Mouse (Mus musculus): ENCODE measurements at regions not wholly inside any gene's neighbourhood (a gene's known extent, or its start where the extent isn't known, plus 50 kb on each side); places are given as distances from the start of the nearest gene placed in this dataset.

DNA sequence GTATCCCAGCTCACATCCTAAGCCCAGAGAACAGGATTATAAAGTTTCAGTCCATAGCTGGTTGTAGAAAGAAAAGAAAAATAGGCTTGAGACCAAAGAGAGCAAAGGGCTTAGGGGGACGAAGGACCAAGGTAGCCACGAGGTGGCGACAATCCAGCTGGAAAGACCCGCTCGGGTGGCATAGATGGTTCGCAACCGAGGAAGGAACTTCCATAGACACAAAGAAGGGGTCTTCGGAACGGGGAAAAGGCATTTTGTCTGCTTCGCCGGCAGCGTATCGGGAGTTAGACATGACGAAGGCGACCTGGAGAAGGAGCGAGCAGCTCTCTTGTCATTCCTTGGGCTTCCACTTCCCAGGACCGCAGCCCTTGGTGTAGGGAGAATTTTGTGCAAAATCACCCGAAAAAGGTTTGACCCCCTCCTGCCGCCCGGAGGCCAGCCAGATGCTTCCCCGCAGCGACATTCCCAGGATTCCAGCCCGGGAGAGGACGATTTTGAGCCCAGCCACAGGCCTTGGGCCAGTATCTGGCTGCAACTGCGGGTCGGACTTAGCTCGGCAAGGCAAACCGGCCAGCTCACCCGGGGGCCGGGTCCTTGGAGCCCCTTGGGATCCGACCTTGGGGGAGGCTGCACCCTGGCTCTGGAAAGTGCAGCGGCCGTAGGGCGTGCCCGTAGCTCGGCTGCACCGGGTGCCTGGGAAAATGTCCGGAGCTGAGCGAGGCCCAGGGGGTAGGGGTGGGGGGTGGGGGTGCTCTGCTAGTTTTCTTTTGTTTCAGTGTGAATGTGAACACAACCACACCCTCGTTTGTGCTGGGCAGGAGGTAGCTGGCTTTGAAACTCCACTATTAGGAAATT lies 184.5 kb upstream of the Foxn2 start:
- peak; percentile 64 for DNase-seq (ENCODE audit: low read depth, low spot score)

GRCm38 (mm10) chr17:88256599-88257544 lies 183.6 kb upstream of the Foxn2 start:
- no peak for DNase-seq (ENCODE audit: low read depth, low spot score)

DNA sequence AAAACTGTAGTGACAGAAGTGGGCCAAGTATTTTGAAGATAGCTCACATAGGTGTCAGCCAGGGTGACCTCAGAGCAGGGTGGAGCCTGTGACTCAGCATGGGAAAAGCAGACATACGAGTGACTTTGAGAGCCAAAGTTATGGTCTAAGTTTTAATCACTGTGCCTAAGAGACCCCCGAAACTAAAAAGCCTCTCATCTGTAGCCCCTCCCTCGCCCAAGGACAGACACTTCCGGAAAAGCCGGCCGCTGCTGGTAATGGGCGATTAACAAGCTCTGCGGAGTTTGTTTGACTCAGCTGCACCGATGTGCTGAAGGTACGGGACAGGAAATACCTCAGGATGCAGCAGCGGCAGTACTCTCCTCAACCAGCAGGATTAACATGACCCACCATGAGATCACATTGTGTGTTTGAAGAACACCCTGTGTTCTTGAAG lies 182.1 kb upstream of the Foxn2 start:
- DNase-seq (ENCODE audit: low read depth, low spot score): no peak

DNA sequence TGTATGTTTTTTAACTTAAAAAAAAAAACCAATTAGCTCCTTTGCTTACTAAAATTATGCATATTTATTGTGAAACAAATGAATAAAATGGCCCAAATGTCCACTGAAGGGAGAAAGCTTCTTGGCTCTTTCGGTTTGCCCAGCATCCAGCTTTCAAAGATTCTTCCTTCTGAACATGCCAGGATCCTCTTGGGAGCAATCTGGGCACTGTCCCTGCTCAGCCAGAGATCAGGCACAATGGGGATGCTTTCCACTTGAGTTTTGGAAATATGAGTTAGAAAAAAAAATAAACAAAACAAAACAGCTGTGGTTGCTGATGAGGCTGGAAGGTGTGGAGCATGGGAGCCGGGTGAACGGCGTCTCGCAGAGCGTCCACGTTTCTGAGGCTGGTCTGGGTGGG lies 180.3 kb upstream of the Foxn2 start:
- no peak for DNase-seq (ENCODE audit: low read depth, low spot score)

GRCm38 (mm10) chr17:88260826-88261225 lies 179.7 kb upstream of the Foxn2 start:
- no peak for DNase-seq (ENCODE audit: low read depth, low spot score)

DNA sequence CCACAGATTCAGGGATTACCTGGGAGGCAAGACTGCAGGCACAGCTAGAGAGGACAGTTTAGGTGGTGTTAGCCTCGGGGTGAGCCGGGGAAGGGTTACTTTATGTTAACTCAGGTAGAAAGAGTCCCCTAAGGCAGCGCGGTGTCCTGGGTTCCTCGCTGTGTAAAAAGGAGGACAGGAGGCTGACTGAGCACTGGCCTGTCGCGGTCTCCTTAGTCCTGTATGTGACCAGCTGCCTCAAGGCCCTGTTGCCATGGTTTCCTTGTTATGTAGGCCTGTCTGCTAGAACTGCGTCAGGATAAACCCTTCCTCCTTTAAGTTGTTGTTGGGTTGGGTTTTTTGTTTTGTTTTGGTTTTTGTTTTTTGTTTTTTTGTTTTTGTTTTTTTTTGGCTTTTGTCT lies 179.0 kb upstream of the Foxn2 start:
- DNase-seq (ENCODE audit: low read depth, low spot score): no peak

DNA sequence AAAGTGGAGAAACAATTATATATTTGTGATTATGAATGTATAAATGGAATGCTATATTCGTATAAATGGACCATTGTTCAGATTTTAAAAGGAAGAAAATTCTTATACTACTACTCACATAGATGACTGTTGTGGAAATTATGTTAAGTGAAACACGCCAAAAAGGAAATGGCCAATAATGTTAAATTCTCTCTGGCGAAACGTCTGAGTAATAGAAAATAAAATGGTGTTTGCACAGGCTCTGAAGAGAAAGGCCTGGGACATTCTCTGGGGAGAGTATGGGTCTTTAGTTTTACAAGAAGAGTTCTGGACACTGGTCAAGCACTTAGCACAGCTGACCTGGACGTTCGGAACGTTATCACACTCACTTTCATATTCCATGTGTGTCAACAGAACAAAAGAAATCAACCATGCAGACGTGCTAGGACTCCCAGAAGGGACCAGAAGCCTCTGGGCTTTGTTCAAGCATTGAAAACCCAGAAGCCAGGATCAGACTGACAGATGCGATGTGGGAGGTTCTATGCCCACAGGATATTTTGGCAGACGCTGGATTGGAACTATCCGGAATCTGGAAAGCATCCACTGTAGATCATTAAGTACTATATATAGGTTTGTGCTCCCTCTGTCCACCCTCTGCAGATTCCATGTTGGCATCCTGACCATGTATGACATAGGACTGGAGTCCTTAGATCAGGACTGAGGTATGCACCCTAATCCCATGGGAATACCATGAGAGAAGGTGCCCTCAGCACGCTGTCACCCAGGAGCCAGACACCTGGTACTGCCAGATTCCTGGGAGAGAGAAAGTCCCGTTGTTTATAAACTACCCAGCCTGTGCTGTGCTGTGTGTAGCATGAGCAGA lies 178.0 kb upstream of the Foxn2 start:
- no peak for DNase-seq (ENCODE audit: low read depth, low spot score)

GRCm38 (mm10) chr17:88265291-88265690 lies 175.2 kb upstream of the Foxn2 start:
- no peak for DNase-seq (ENCODE audit: low read depth, low spot score)

- no peak for DNase-seq (ENCODE audit: low read depth, low spot score)
Measured at GRCm38 (mm10) chr17:88268216-88268615, 172.3 kb upstream of the Foxn2 start.

DNA sequence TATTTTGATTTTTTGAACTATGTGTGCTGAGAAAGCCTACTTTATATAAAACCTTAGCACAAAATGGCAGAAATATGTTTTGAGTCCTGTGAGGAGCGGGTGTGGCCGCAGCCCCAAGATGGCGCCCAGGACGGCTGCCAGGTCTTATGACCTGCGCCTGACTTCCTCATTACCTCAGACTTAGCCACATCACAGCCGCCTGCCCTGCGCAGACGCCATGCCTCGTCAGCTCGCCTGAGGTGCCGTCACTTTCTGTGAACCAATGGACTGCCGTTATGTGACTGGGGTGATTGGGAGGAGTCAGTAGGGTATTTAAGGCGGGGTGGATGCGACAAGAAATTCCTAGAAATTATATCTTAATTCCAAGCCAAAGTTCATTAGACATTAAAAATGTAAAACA lies 171.7 kb upstream of the Foxn2 start:
- DNase-seq (ENCODE audit: low read depth, low spot score): no peak

DNA sequence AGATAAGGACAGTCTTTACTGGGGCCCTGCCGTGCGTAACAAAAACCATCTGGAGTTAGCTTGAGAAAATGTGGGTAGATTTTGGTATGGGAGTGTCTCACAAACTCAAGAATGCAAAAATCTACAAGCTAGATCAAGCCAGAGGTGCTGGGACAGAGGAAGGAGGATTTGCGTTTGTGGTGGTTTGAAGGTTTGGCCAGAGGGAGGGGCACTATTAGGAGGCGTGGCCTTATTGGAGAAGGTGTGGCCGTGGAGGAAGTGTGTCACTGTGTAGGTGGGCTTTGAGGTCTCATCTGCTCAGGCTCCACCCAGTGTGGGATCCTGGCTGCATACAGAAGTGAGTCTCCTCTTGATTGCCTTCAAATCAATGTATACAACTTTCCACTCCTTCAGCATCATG lies 169.6 kb upstream of the Foxn2 start:
- DNase-seq (ENCODE audit: low read depth, low spot score): no peak

- no peak for DNase-seq (ENCODE audit: low read depth, low spot score)
Measured at GRCm38 (mm10) chr17:88272161-88272560, 168.3 kb upstream of the Foxn2 start.

DNA sequence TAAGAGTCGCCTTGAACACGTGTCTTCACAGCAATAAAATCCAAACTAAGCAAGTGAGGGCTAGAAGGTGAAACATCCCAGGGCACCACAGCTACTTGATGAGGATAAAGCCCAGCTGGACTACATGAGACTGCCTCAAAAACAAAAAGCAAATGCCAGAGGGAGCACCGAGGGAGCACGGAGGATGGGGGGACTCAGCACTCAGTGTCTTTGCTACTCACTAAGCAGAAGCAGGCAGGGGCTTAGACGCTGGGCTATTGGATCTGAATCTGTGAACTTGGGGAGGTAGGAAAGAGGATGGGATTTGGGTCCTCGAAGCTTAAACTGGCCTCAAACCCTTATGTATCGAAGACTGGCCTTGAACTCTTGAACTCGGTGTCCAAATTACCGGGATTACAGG lies 167.0 kb upstream of the Foxn2 start:
- DNase-seq (ENCODE audit: low read depth, low spot score): no peak

GRCm38 (mm10) chr17:88274003-88274698 lies 166.4 kb upstream of the Foxn2 start:
- no peak for DNase-seq (ENCODE audit: low read depth, low spot score)

GRCm38 (mm10) chr17:88274720-88275433 lies 165.6 kb upstream of the Foxn2 start:
- no peak for DNase-seq (ENCODE audit: low read depth, low spot score)

DNA sequence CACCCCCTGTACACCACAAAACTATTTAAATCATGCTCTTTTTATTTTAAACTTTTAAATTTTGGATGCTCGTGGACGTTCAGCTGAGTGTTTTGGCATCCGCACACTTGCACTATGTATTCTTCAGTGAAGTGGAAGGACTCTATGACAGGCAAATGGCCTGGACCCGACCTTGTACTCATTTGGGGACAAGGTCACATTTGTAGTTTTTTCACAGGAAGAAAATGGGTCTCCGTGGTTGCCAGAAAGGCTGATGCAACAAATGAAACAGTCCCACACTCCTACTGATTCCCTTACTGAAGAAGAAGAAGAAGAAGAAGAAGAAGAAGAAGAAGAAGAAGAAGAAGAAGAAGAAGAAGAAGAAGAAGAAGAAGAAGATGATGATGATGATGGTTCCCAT lies 160.9 kb upstream of the Foxn2 start:
- DNase-seq (ENCODE audit: low read depth, low spot score): no peak

DNA sequence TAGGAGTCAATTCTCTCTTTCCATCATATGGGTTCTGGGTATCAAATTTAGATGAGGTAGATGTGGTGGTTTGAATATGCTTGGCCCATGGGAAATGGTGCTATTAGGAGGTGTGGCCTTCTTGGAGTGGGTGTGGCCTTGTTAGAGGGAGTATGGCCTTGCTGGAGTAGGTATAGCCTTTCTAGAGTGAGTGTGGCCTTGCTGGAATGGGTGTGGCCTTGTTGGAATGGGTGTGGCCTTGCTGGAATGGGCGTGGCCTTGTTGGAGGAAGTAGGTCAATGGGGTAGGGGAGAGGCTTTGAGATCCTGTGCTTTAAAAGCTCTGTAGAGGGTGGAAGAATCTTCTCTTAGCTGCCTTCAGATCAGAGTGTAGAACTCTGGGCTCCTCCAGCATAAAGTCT lies 157.8 kb upstream of the Foxn2 start:
- DNase-seq (ENCODE audit: low read depth, low spot score): no peak

GRCm38 (mm10) chr17:88284477-88284876 lies 156.0 kb upstream of the Foxn2 start:
- DNase-seq (ENCODE audit: low read depth, low spot score): no peak

DNA sequence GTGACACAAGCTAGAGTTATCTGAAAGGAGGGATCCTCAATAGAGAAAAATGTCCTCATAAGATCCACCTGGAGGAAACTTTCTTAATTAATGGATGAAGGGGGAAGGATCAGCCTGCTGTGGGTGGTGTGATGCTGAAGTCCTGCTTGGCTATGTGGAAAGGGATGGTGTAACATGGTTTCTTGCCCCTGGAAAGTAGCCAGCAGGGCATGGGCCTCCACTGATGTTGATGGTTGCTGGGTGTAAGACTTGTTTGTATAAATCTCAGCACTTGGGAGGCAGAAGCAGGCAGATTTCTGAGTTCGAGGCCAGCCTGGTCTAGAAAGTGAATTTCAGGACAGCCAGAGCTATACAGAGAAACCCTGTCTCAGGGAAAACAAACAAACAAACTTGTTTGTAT lies 152.7 kb upstream of the Foxn2 start:
- DNase-seq (ENCODE audit: low read depth, low spot score): no peak

DNA sequence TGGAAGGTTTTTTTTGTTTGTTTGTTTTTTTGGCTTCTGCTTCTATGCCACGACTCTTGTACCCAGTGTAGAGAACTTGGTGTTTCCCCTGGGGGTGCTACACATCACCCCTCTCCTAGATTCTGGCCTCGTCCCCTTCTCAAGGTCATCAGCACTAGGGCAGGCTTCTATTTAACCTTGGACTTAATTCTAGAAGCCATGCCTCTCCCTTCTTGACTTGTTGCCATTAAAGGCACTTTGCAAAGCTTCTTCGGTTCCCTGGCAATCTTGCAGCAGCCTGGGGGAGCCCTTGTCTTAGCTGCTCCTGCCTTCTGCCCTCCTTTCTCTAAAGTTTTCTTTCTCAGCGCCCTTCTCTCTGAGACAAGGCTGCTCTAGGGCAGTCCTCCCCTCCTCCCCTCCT lies 143.0 kb upstream of the Foxn2 start:
- no peak for DNase-seq (ENCODE audit: low read depth, low spot score)
